Mouse (Mus musculus): Measurements from ENCODE around the gene Brpf3.

The Brpf3 gene

GRCm38 (mm10) chr17:28875316-28875715 is 74.4 kb downstream of the Brpf3 start:
- DNase-seq = peak; percentile 46 to 61

DNA sequence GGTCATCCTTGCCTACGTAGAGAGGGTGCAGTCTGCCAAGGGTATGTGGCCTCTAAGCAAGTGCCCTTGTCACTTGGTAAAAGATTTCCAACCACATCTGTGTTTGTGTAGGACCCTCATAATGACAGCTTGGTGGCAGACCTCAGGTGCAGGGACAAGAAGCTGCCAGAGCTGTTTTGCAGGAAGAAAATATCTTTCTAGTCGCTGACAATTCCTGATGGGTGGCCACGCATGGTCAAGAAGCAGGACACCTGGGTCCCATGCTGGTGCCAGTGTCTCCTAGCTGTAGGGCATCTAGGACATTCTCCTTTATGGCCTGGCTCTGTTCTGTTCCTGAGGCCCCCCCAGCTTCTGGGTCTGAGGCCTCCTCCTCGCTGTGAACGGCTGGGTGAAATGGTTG is 75.4 kb downstream of the Brpf3 start:
- DNase-seq = no peak

DNA sequence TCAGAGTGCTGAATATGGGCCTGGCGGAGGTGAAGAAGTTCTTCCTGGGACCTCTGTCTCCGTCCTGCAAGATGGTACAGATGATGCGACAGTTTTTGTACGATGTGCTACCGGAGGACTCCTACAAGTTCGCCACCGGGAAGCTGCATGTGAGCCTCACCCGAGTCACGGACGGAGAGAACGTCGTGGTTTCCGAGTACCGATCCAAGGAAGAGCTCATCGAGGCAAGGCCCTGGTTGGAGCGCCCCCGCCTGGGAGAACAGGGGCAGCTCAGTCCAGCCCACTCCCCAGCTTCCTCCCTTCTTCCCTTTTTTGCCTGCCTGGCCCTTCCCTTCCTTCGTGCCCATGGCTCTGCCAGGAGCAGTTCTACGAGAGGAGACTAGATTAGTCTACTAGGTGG is 75.9 kb downstream of the Brpf3 start:
- DNase-seq = peak; percentile 47 to 57

GRCm38 (mm10) chr17:28879931-28880391 is 79.1 kb downstream of the Brpf3 start:
- DNase-seq = peak; percentile 87

DNA sequence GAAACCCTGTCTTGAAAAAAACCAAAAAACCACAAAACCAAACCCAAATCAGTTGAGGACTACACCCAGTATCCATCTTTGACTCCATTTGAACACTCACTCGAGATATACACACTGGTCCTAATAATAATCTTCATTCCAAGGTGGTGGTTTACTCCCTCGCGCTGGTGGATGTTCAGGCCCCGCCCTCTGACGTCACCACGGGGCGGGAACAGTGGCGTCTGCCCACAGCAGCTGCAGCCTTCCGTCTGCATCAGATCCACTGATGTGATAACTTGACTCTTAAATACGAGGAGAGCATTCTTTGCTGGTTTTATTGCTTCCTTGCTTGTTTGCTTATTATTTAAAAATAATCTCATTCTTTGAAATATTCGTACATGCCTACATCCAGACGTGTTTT is 81.4 kb downstream of the Brpf3 start:
- peak; percentile 79 to 87 for DNase-seq

GRCm38 (mm10) chr17:28882810-28883209 is 81.9 kb downstream of the Brpf3 start:
- DNase-seq = no peak

- DNase-seq = no peak
Measured at GRCm38 (mm10) chr17:28883941-28884516, 83.1 kb downstream of the Brpf3 start.

GRCm38 (mm10) chr17:28885231-28885630 is 84.3 kb downstream of the Brpf3 start:
- no peak for DNase-seq

GRCm38 (mm10) chr17:28886266-28886665 is 85.4 kb downstream of the Brpf3 start:
- DNase-seq = no peak
